Mouse (Mus musculus): ENCODE data around the gene Elavl3. TPM values are rescaled to one million over a fixed set of nuclear protein-coding genes. Genes with fewer than 3 reads are reported as not detected.
"Not testable (repeated sequence)": the region's sequence is repeated elsewhere in the genome, so short reads cannot be mapped to it uniquely, and the experiment has no call there.

Elavl3 gene
- polyA plus RNA-seq, 1 experiment from 2014 or later: 62.6 TPM

DNA sequence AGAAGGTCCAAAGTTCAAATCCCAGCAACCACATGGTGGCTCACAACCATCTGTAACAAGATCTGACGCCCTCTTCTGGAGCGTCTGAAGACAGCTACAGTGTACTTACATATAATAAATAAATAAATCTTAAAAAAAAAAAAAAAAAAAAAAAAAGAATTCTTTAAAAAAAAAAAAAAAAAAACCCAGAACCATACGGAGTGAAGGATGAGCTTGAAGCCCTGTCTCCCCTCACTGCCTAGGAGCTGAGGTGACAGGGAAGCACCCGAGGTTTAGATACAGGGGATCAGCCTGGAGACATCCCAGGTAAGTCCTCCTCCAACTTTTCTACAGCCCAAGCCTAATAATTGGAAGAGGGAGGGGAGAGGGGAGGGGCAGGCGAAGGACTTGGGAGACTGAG, 24.0 kb upstream of the Elavl3 start:
- H3K27me3 ChIP-seq; H3K4me3 ChIP-seq; H3K9me3 ChIP-seq (replicated peaks); H3K27ac ChIP-seq; ATAC-seq (ENCODE audit: low FRiP score); H3K4me2 ChIP-seq (replicated peaks); H3K9ac ChIP-seq; H3K4me1 ChIP-seq: not testable (repeated sequence)
- peaks cover 46% of the 10 kb centered on the region for H3K36me3 ChIP-seq
- 81% methylated on average over 5 of the region's 5 CpGs for WGBS

DNA sequence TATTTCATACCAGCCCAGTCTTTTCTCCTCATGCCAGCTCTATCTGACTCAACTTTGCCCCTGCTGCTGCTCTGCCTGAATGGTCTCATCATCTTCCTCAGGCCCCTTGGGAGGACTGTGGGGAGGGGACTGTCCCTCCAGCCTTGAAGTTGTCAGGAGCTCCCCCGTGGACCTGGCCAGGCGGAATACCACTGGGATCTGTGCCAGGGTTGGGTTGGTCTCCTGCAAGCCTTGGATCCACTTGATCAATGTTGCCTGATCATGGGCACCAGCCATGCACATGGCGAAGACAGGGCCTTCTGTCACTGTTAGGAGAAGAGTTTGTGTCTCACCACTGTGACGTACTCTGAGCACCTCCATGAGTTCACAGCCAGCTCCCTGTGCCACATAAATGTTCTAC, 20.5 kb upstream of the Elavl3 start:
- H3K9ac ChIP-seq: no peak overlapping the region; the same call in 1 of the 2 replicates
- peaks cover 44% of the 10 kb centered on the region for H3K36me3 ChIP-seq
- H3K4me1 ChIP-seq: peaks cover 15% of the 10 kb centered on the region

DNA sequence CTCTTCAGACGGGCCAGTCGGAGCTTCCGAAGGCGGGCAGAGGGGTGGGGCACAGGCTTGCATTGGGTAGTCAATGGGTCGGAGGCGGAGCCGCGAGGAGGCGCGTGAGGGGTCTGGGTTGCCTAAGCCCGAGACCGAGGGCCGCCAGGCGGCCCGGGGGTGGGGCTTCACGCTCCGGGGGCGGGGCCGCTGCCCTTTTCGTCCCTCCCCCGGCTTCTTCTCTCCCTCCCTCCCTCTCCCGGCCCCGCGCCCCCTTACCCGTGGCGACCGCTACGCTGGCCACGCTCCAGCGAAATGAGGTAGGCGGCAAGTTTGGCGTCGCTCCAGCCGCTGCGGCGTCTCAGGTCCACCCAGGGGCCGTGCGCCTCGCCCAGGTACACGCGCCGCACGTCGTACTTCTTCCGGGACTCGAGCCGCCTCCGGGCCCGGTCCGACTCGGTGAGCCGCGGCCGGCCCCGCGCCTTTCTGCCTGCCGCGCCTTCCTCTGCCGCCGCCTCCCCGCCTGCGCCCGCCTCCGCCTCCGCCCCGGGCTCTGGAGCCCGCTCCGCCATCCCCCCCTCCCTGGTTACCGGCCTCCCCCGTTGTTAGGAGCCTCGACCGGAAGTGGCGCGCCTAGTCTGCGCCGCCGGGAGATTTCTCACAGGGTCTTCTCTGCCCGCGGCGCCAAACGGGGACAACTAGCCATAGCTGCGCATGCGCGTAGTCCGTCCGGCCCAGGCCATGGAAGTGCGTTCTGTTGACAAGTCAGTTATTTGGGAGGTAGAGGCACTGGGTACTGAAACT, 19.2 kb upstream of the Elavl3 start, which contains the start of the genes Gm49318 and Zfp653:
Gm49318 (minus strand) TSS at position 469 of the 783 bp plus-strand sequence.
Zfp653 (minus strand) TSS at position 586 of the 783 bp plus-strand sequence.
- H3K27ac ChIP-seq: peak within 1 kb of the TSS; percentile 97
- no peaks in the 10 kb centered on the region for H3K9me3 ChIP-seq (replicated peaks)
- H3K4me3 ChIP-seq: peak within 1 kb of the TSS; percentile 78
- H3K9ac ChIP-seq: peak within 1 kb of the TSS; percentile 83
- H3K4me1 ChIP-seq: peaks cover 15% of the 10 kb centered on the region
- no peaks in the 10 kb centered on the region for H3K27me3 ChIP-seq
- peak within 1 kb of the TSS; percentile 60 for H3K4me2 ChIP-seq (replicated peaks)
- peaks cover 38% of the 10 kb centered on the region for H3K36me3 ChIP-seq
- WGBS: under 1% methylated on average over 68 of the region's 87 CpGs
- peak; percentile 98 for ATAC-seq (ENCODE audit: low FRiP score)

More for the DNA sequence above, 20.5 kb upstream of the Elavl3 start:
- ATAC-seq (ENCODE audit: low FRiP score): no peak
- H3K4me3 ChIP-seq: no peak overlapping the region
- H3K4me2 ChIP-seq (replicated peaks): no peak overlapping the region
- H3K27me3 ChIP-seq: no peaks in the 10 kb centered on the region
- 93% methylated on average over 4 of the region's 4 CpGs for WGBS
- H3K9me3 ChIP-seq (replicated peaks): no peaks in the 10 kb centered on the region
- no peak overlapping the region for H3K27ac ChIP-seq

DNA sequence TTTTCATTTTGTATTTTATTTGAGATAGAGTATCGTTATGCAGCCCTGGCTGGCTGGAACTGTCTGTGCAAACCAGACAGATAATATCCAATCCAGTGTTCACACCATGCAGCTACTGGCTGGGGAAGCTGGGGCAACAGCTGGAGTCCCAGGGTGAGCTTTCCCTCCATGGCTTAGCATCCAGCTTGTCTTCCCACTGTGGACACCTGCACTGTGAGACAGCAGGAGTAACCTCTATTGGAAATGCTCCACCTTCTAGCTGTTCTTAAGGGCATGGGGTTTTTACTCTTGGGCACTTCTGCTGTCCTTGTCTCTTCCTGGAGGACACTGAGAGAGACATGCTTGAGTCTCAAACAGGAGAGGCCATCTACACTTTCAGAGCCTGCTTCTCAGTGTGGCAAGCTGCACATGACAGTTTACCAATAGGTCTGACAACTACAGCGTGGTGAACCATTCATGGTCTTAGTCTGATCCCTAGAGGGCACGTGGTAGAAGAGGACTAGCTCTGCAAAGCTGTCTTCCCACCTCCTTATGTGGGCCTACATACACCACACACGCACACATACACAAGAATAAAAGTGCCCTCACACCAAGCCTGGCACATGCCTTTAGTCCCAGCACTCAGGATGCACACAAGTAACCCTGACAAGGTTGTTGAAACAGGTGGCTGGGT, 18.2 kb upstream of the Elavl3 start:
- Histone ChIP-seq H3K27me3 (no peaks in the 10 kb centered on the region), H3K4me2 (replicated peaks) (peak overlapping the region; percentile 60), H3K9ac (peak overlapping the region; percentile 83; the same call in 1 of the 2 replicates), H3K4me1 (peaks cover 15% of the 10 kb centered on the region), H3K4me3 (peak overlapping the region; percentile 78), H3K27ac (peak overlapping the region; percentile 97), H3K36me3 (peaks cover 47% of the 10 kb centered on the region), H3K9me3 (replicated peaks) (no peaks in the 10 kb centered on the region)
- WGBS: 72% methylated on average over 4 of the region's 4 CpGs
- no peak; the same call in 1 of the 2 replicates for ATAC-seq (ENCODE audit: low FRiP score)

DNA sequence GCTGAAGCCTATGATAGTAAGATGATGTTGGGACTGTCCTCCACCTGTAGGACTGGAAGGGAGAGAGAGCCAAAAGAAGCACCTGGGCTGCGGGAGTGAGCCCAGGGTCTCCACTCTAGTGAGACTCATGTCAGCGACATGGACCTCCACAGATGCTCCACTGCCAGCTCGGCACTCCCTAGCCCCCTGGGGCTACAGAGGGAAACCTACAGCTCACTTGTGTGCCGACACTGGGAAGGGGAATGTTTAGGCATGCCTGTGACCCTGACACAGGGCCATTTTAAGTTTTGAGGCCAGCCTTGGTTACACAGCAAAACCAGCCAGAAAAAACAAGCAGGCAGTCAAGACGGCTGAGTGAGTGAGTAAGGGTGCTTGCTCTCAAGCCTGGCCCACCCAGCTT, 15.4 kb upstream of the Elavl3 start:
- no peak for ATAC-seq (ENCODE audit: low FRiP score)

DNA sequence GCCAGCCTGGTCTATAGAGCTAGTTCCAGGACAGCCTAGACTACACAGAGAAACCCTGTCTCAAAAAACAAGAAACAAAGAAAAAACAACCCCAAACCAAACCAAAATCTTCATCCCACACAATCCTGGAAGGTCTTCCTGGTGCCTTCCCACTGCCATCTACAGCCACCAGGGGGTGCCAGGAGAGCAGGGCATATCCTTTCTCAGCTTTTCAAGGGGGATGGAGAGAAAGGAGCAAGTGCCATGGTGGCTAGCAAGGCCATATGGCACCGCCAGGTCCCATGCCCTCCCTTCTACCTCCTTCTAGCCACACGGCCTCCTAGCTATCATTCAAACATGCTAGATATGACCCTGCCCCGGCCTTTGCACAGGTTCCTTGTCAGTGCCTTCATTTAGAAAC, 14.6 kb upstream of the Elavl3 start:
- Histone ChIP-seq H3K9ac (no peak overlapping the region), H3K27ac (no peak overlapping the region), H3K36me3 (peaks cover 56% of the 10 kb centered on the region), H3K4me2 (replicated peaks) (no peak overlapping the region), H3K4me3 (no peak overlapping the region), H3K4me1 (peaks cover 15% of the 10 kb centered on the region), H3K27me3 (no peaks in the 10 kb centered on the region), H3K9me3 (replicated peaks) (no peaks in the 10 kb centered on the region)
- WGBS: 86% methylated on average over 3 of the region's 3 CpGs
- ATAC-seq (ENCODE audit: low FRiP score): no peak

More for the DNA sequence above, 15.4 kb upstream of the Elavl3 start:
- 85% methylated on average over 5 of the region's 5 CpGs for WGBS
- H3K36me3 ChIP-seq: peaks cover 50% of the 10 kb centered on the region
- no peak overlapping the region for H3K27ac ChIP-seq
- peaks cover 15% of the 10 kb centered on the region for H3K4me1 ChIP-seq
- no peak overlapping the region for H3K4me3 ChIP-seq
- H3K27me3 ChIP-seq: no peaks in the 10 kb centered on the region
- H3K9me3 ChIP-seq (replicated peaks): no peaks in the 10 kb centered on the region
- H3K4me2 ChIP-seq (replicated peaks): no peak overlapping the region
- no peak overlapping the region for H3K9ac ChIP-seq

DNA sequence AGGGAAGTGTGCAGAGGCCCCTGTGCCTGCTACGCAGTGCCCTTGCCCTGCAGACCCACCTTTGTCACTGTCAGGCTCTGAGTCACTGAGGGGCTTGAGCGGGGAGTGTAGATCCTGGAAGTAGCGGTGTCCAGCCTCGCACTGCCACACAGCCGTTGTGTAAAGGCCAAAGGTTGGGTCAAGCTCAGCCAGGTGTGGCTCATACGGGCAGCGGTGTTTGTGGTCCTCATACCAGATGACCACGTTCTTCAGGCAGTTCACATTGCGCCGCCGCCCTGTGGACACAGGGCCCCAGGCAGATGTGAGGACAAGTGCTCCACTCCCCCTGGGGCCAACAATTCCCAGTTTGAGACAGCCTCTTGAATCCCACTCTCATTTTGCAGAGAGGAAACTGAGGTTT, 13.8 kb upstream of the Elavl3 start:
- Histone ChIP-seq H3K4me3 (no peak overlapping the region), H3K4me2 (replicated peaks) (no peak overlapping the region), H3K9ac (no peak overlapping the region), H3K27ac (no peak overlapping the region), H3K27me3 (no peaks in the 10 kb centered on the region), H3K4me1 (peaks cover 15% of the 10 kb centered on the region), H3K9me3 (replicated peaks) (no peaks in the 10 kb centered on the region), H3K36me3 (peaks cover 64% of the 10 kb centered on the region)
- ATAC-seq (ENCODE audit: low FRiP score): no peak
- WGBS: 97% methylated on average over 11 of the region's 11 CpGs

DNA sequence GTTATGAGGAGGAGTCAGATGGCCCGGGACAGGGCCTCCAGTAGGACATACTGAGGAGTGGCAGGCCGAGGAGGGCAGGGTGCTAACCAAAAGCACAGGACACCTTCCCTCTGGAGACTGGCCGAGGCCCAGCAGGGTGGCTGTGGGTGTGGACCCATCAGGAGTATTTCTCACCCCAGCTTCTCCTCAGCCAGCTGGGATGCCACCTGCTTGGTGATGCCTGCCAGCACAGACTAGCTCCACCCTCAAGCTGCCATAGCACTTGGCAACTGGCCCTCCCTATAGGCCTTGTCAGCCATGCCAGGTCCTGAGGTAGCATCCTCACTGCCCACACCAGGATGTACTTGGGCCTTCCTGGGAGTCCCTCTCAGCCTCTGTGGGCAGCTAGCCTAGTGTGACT, 12.5 kb upstream of the Elavl3 start:
- H3K27ac ChIP-seq: no peak overlapping the region
- no peak overlapping the region for H3K9ac ChIP-seq
- 0 out of 2 replicates have a peak, but pooled peaks cover 2% of the 10 kb centered on the region for H3K9me3 ChIP-seq (replicated peaks)
- no peaks in the 10 kb centered on the region for H3K27me3 ChIP-seq
- no peak overlapping the region for H3K4me3 ChIP-seq
- WGBS: 100% methylated on average over 3 of the region's 3 CpGs
- ATAC-seq (ENCODE audit: low FRiP score): no peak
- no peak overlapping the region for H3K4me2 ChIP-seq (replicated peaks)
- 0 out of 2 replicates have a peak, but pooled peaks cover 3% of the 10 kb centered on the region for H3K4me1 ChIP-seq
- H3K36me3 ChIP-seq: peaks cover 69% of the 10 kb centered on the region

DNA sequence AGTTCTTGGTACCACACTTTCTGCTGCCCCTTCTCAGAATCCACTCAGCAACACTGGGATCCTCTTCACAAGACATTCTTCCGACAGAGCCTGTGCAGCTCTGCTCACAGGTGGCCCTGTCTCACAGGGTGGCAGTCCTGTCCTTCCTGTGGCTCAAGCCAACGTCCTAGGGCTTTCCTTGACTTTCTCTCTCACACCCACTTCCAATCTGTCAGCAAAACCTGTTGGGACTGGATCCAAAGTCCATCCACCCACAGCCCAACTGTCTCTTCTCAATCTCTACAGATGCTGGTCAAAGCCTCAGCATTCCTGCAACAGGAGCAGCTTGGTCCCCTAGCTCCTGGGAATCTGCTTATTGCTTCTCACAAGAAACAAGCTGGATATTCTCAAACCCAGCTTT, 9.5 kb upstream of the Elavl3 start:
- no peak for ATAC-seq (ENCODE audit: low FRiP score)
- no peak overlapping the region for H3K4me3 ChIP-seq
- H3K9ac ChIP-seq: no peak overlapping the region
- H3K27ac ChIP-seq: no peak overlapping the region
- peaks cover 84% of the 10 kb centered on the region for H3K36me3 ChIP-seq
- 91% methylated on average over 2 of the region's 2 CpGs for WGBS
- H3K27me3 ChIP-seq: no peaks in the 10 kb centered on the region
- no peak overlapping the region for H3K4me2 ChIP-seq (replicated peaks)
- 0 out of 2 replicates have a peak, but pooled peaks cover 4% of the 10 kb centered on the region for H3K9me3 ChIP-seq (replicated peaks)
- no peaks in the 10 kb centered on the region for H3K4me1 ChIP-seq

DNA sequence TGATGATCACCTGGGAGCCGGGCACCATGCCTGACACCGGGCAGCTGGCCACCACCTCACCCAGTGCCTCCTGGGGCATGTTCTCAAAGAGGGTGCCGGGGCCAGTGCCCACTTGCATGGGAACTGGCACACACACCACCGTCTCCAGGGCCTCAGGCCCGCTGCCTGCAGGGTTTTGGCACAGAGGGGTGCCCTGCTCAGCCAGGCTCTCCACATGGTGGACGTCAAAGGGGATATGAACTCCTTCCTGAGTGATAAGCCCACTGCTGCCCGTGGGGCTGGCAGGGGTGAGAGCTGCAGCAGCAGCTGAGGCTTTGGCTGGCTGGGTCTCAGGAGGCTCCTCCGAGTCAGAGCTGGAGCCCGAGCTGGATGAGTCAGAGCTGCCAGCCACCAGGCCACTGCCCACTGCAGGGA, 6.2 kb upstream of the Elavl3 start:
- Histone ChIP-seq H3K36me3 (peaks cover 54% of the 10 kb centered on the region), H3K9ac (peak overlapping the region; percentile 13; the same call in 1 of the 2 replicates), H3K27me3 (peaks cover 19% of the 10 kb centered on the region), H3K4me3 (no peak overlapping the region), H3K27ac (no peak overlapping the region), H3K4me1 (peaks cover 8% of the 10 kb centered on the region), H3K4me2 (replicated peaks) (no peak overlapping the region), H3K9me3 (replicated peaks) (0 out of 2 replicates have a peak, but pooled peaks cover 4% of the 10 kb centered on the region)
- 95% methylated on average over 9 of the region's 9 CpGs for WGBS
- no peak for ATAC-seq (ENCODE audit: low FRiP score)

DNA sequence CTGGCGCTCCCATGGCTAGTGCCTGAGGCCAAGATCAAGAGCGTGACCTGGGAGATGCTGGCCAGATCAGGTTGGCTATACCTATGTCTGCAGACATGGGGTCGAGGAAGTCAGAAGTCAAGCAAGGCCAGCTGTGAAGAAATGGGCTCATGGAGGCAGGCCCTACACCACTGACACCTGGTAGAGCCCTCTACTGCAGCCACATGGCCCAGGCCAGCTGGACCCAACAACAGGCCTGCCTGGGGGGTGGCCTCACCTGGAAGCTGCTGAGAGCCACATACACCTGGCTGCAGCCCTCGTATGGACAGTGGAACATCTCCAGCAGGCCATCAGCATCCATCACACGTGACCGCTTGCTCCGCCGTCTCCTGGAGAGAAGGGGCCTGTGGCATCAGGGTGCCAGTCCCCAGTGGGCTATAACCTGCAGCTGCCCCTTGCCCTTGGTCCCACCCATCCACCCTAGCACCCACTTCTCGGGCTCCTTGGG, 5.3 kb upstream of the Elavl3 start:
- H3K9ac ChIP-seq: no peak overlapping the region
- H3K27me3 ChIP-seq: peaks cover 28% of the 10 kb centered on the region
- peaks cover 45% of the 10 kb centered on the region for H3K36me3 ChIP-seq
- H3K4me1 ChIP-seq: peaks cover 11% of the 10 kb centered on the region
- WGBS: 94% methylated on average over 9 of the region's 9 CpGs
- H3K4me2 ChIP-seq (replicated peaks): no peak overlapping the region
- 0 out of 2 replicates have a peak, but pooled peaks cover 4% of the 10 kb centered on the region for H3K9me3 ChIP-seq (replicated peaks)
- H3K4me3 ChIP-seq: no peak overlapping the region
- H3K27ac ChIP-seq: no peak overlapping the region
- no peak for ATAC-seq (ENCODE audit: low FRiP score)

DNA sequence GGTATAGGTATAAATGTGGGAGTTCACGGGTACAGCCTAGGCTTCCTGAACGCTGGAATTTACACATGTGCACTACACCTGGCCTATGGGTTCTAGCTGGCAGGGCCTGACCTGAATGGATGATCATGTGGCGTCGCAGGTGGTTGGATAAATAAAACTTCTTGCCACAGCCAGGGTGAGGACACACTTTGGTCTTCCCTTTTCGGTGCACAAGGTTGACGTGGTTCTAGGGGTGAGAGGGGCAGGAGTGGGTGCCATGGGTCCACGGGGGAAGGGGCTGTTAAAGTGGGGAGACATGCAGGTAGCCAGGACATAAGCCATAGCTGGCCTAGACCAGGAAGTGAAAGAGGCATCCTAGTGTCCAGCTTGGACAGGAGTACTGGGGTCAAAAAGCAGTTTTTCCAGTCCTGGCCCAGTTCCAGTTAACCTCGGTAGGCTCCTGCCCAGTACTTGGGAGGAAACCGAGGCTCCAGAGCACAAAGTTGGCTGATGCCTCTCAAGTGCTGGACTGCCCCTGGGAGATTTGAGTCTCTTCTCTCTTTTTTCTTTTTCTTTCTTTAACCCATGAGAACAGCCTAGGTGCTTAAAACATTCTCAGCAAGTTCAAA, 4.6 kb upstream of the Elavl3 start:
- H3K27ac ChIP-seq: no peak overlapping the region
- H3K4me3 ChIP-seq: no peak overlapping the region
- H3K9ac ChIP-seq: no peak overlapping the region
- no peak overlapping the region for H3K4me2 ChIP-seq (replicated peaks)
- peaks cover 39% of the 10 kb centered on the region for H3K36me3 ChIP-seq
- 82% methylated on average over 9 of the region's 9 CpGs for WGBS
- H3K4me1 ChIP-seq: peaks cover 12% of the 10 kb centered on the region
- H3K27me3 ChIP-seq: peaks cover 34% of the 10 kb centered on the region
- no peak for ATAC-seq (ENCODE audit: low FRiP score)
- H3K9me3 ChIP-seq (replicated peaks): 0 out of 2 replicates have a peak, but pooled peaks cover 4% of the 10 kb centered on the region

All from hindbrain, embryonic 12.5 days (tissue).